Mouse (Mus musculus) spleen, adult 2 months (tissue): ENCODE results near the gene Dolpp1.
"Not testable (repeated sequence)": the region's sequence is repeated elsewhere in the genome, so short reads cannot be mapped to it uniquely, and the experiment has no call there.

Experiments used
- CTCF ChIP-seq: fragments of 200-500 bp; IDR thresholded peaks from 2 replicates; pipeline ENCODE4 v1.5.1; 2011; ENCODE audit warnings: mild to moderate bottlenecking, inconsistent platforms; ENCODE audit not compliant: insufficient read depth, insufficient read length, insufficient replicate concordance; ENCODE audit errors: extremely low read depth
- POLR2A ChIP-seq: fragments of 200-500 bp; IDR thresholded peaks from 2 replicates; pipeline ENCODE4 v1.6.1; 2011; ENCODE audit warnings: low read depth, low read length, inconsistent platforms

GRCm38 (mm10) chr2:30417154-30417553 lies 25.1 kb downstream of the Dolpp1 start:
- not testable (repeated sequence) for TF ChIP-seq CTCF, POLR2A
